Mouse (Mus musculus): ENCODE data around the gene Vgll3. TPM values are rescaled to one million over a fixed set of nuclear protein-coding genes. Genes with fewer than 3 reads are reported as not detected.

Gene Vgll3
- polyA plus RNA-seq (2012; rRNA removed), result 2.8 and 3.8 TPM in 2 replicates

GRCm38 (mm10) chr16:65814918-65815881 lies at the start of gene Vgll3:
Gene Vgll3 (plus strand): TSS chr16:65815257.

